Mouse (Mus musculus) layer of hippocampus, adult 8-10 months (tissue): ENCODE data around the gene Pole. TPM values are rescaled to one million over a fixed set of nuclear protein-coding genes. Genes with fewer than 3 reads are reported as not detected.
A peak's percentile ranks its signal among the peaks of the same experiment; 100 is the strongest.

Experiments
- DNase-seq, 2 experiments: peaks; one replicate each; pipeline ENCODE4 v3.0.0; 2022; ENCODE audit warnings: low spot score in 2 of 2
- total RNA-seq, 4 experiments: library from RNA; stranded (reverse); gene quantifications; 2 replicates each; pipeline ENCODE4 v1.2.4; 2022

Gene Pole
- total RNA-seq, 4 experiments from 2014 or later: 1.4 to 2.2 (median 2.1) TPM

- DNase-seq: no peak
These were observed 56.7 kb downstream of the Pole start, which contains the start of gene P2rx2 for GRCm38 (mm10) chr5:110342648-110343284. Gene P2rx2, minus strand, starts transcription at chr5:110343212.

GRCm38 (mm10) chr5:110344524-110344923 is 58.4 kb downstream of the Pole start, which contains the start of gene Lrcol1:
Gene Lrcol1, plus strand, starts transcription at chr5:110344730.
- no peak for DNase-seq

GRCm38 (mm10) chr5:110345553-110345952 is 59.4 kb downstream of the Pole start:
- no peak for DNase-seq

GRCm38 (mm10) chr5:110347006-110347405 is 60.9 kb downstream of the Pole start:
- DNase-seq: no peak

- no peak for DNase-seq
These were observed 68.6 kb downstream of the Pole start for GRCm38 (mm10) chr5:110354716-110355115.

GRCm38 (mm10) chr5:110357531-110358179 is 71.5 kb downstream of the Pole start:
- DNase-seq: peak in 1 of 2 experiments; percentile 88

GRCm38 (mm10) chr5:110361465-110361864 is 75.4 kb downstream of the Pole start:
- DNase-seq: no peak

GRCm38 (mm10) chr5:110362813-110363178 is 76.7 kb downstream of the Pole start:
- no peak for DNase-seq

- peak in 1 of 2 experiments; percentile 71 for DNase-seq
These were observed 77.2 kb downstream of the Pole start for GRCm38 (mm10) chr5:110363179-110363821.

GRCm38 (mm10) chr5:110363822-110364545 is 77.9 kb downstream of the Pole start:
- no peak for DNase-seq

- peak; percentile 64 to 73 for DNase-seq
These were observed 90.8 kb downstream of the Pole start for GRCm38 (mm10) chr5:110376802-110377433.

GRCm38 (mm10) chr5:110378181-110378583 is 92.1 kb downstream of the Pole start:
- peak in 1 of 2 experiments; percentile 29 for DNase-seq

- no peak for DNase-seq
These were observed 93.0 kb downstream of the Pole start for GRCm38 (mm10) chr5:110379086-110379485.

GRCm38 (mm10) chr5:110379823-110380222 is 93.7 kb downstream of the Pole start:
- no peak for DNase-seq

GRCm38 (mm10) chr5:110384491-110384890 is 98.4 kb downstream of the Pole start:
- no peak for DNase-seq

- no peak for DNase-seq
These were observed 99.2 kb downstream of the Pole start for GRCm38 (mm10) chr5:110385263-110385662.

GRCm38 (mm10) chr5:110386371-110387330 is 100.5 kb downstream of the Pole start:
- DNase-seq: peak in 1 of 2 experiments; percentile 38
